Mouse (Mus musculus) ES-Bruce4 (cell line): ENCODE measurements around the gene 1700025G04Rik. TPM values are rescaled to one million over a fixed set of nuclear protein-coding genes. Genes with fewer than 3 reads are reported as not detected.

Experiments
- H3K27ac ChIP-seq: 2 replicates; pipeline ENCODE4 v1.5.1; 2012; ENCODE audit warnings: low read length, inconsistent platforms; ENCODE audit not compliant: insufficient read depth
- H3K27me3 ChIP-seq: 2 replicates; pipeline ENCODE4 v1.6.1; 2012; ENCODE audit warnings: mild to moderate bottlenecking, low read length, inconsistent platforms; ENCODE audit not compliant: control insufficient read depth, poor library complexity, insufficient read depth, severe bottlenecking
- H3K36me3 ChIP-seq: 2 replicates; pipeline ENCODE4 v1.6.1; 2012; ENCODE audit warnings: inconsistent platforms, mild to moderate bottlenecking, low read length, moderate library complexity; ENCODE audit not compliant: control insufficient read depth, poor library complexity, insufficient read depth, severe bottlenecking
- H3K4me1 ChIP-seq: one replicate; pipeline ENCODE4 v1.8.1; 2011; ENCODE audit warnings: low read length; ENCODE audit not compliant: control insufficient read depth, insufficient read depth
- H3K4me3 ChIP-seq: 2 replicates; pipeline ENCODE4 v1.5.1; 2011; ENCODE audit warnings: low read depth, mild to moderate bottlenecking, low read length
- H3K9ac ChIP-seq: 2 replicates; pipeline ENCODE4 v1.6.1; 2012; ENCODE audit warnings: low read depth, mild to moderate bottlenecking, inconsistent platforms; ENCODE audit not compliant: poor library complexity, severe bottlenecking
- H3K9me3 ChIP-seq: replicated peaks from 2 replicates; pipeline ENCODE4 v1.6.1; 2012; ENCODE audit warnings: mild to moderate bottlenecking, low read length, inconsistent platforms; ENCODE audit not compliant: control insufficient read depth, poor library complexity, insufficient read depth, severe bottlenecking
- CTCF ChIP-seq: IDR thresholded peaks from one replicate; pipeline ENCODE4 v1.8.1; 2011; ENCODE audit warnings: low read depth, low read length
- EP300 ChIP-seq: IDR thresholded peaks from 2 replicates; pipeline ENCODE4 v1.6.1; 2011; ENCODE audit warnings: low read depth, low read length; ENCODE audit not compliant: insufficient read depth
- POLR2A ChIP-seq: IDR thresholded peaks from one replicate; pipeline ENCODE4 v1.8.1; 2011; ENCODE audit warnings: low read length; ENCODE audit not compliant: insufficient read depth
- polyA plus RNA-seq: library from polyadenylated mRNA; stranded (reverse); fragments of >200 nt; gene quantifications from 2 replicates; pipeline ENCODE4 v1.2.4, GENCODE M21; 2011; ENCODE audit warnings: low read depth; ENCODE audit not compliant: missing spikeins, insufficient read depth, insufficient read length

1700025G04Rik gene
- polyA plus RNA-seq, 1 experiment, result 14.3 TPM

DNA sequence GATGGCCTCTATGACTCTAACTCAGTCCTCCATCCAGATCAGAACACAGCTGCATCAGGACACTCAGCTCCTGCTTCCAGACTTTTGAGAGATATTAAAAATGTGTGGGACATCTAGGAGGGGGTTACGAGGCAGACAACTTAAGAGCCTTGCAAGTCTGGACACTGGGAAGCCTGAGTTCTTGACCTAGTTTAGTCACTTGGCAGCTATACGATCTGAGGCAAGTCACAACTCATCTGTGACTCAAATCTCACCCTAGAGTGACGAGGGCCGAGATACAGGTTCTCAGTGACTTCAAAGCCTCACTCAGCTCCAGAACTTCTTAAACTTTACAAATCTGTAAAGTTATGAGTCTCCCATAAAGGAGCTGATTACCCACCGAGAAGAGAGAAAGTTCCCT, 36.8 kb downstream of the 1700025G04Rik start:
- Histone ChIP-seq H3K27ac (no peak overlapping the region), H3K36me3 (no peaks in the 10 kb centered on the region), H3K4me3 (no peak overlapping the region), H3K27me3 (no peaks in the 10 kb centered on the region), H3K4me1 (no peaks in the 10 kb centered on the region), H3K9ac (no peak overlapping the region), H3K9me3 (no peaks in the 10 kb centered on the region)
- no peak for TF ChIP-seq EP300
- no peak for TF ChIP-seq CTCF
- no peak for TF ChIP-seq POLR2A

- TF ChIP-seq CTCF (no peak), EP300 (no peak), POLR2A (no peak)
- Histone ChIP-seq H3K27ac (no peak overlapping the region), H3K27me3 (no peaks in the 10 kb centered on the region), H3K4me1 (no peaks in the 10 kb centered on the region), H3K9me3 (no peaks in the 10 kb centered on the region), H3K36me3 (no peaks in the 10 kb centered on the region), H3K9ac (no peak overlapping the region), H3K4me3 (no peak overlapping the region)
Observed at GRCm38 (mm10) chr1:152051858-152052257, 38.1 kb downstream of the 1700025G04Rik start.

GRCm38 (mm10) chr1:152050037-152050436, 39.9 kb downstream of the 1700025G04Rik start:
- H3K4me3 ChIP-seq, result no peak overlapping the region
- no peaks in the 10 kb centered on the region for H3K9me3 ChIP-seq
- H3K4me1 ChIP-seq, result no peaks in the 10 kb centered on the region
- H3K9ac ChIP-seq, result no peak overlapping the region
- no peak for TF ChIP-seq CTCF
- no peak for TF ChIP-seq EP300
- TF ChIP-seq POLR2A, result no peak
- H3K27ac ChIP-seq, result no peak overlapping the region
- no peaks in the 10 kb centered on the region for H3K36me3 ChIP-seq
- H3K27me3 ChIP-seq, result no peaks in the 10 kb centered on the region

GRCm38 (mm10) chr1:152048291-152048690, 41.6 kb downstream of the 1700025G04Rik start:
- no peak overlapping the region for H3K27ac ChIP-seq
- TF ChIP-seq CTCF, result no peak
- no peak for TF ChIP-seq POLR2A
- TF ChIP-seq EP300, result no peak

GRCm38 (mm10) chr1:152047416-152047815, 42.5 kb downstream of the 1700025G04Rik start:
- H3K27ac ChIP-seq, result no peak overlapping the region

More at GRCm38 (mm10) chr1:152048291-152048690, 41.6 kb downstream of the 1700025G04Rik start:
- H3K27me3 ChIP-seq, result no peaks in the 10 kb centered on the region
- no peaks in the 10 kb centered on the region for H3K4me1 ChIP-seq
- no peak overlapping the region for H3K4me3 ChIP-seq
- H3K36me3 ChIP-seq, result no peaks in the 10 kb centered on the region
- no peak overlapping the region for H3K9ac ChIP-seq
- no peaks in the 10 kb centered on the region for H3K9me3 ChIP-seq

GRCm38 (mm10) chr1:152043453-152043852, 46.5 kb downstream of the 1700025G04Rik start:
- TF ChIP-seq CTCF (no peak), POLR2A (no peak), EP300 (no peak)
- no peak overlapping the region for H3K27ac ChIP-seq

More at GRCm38 (mm10) chr1:152047416-152047815, 42.5 kb downstream of the 1700025G04Rik start:
- no peaks in the 10 kb centered on the region for H3K27me3 ChIP-seq
- H3K9me3 ChIP-seq, result no peaks in the 10 kb centered on the region
- H3K4me1 ChIP-seq, result no peaks in the 10 kb centered on the region
- no peak overlapping the region for H3K9ac ChIP-seq
- TF ChIP-seq POLR2A (no peak), EP300 (no peak), CTCF (no peak)
- no peaks in the 10 kb centered on the region for H3K36me3 ChIP-seq
- no peak overlapping the region for H3K4me3 ChIP-seq

More at GRCm38 (mm10) chr1:152043453-152043852, 46.5 kb downstream of the 1700025G04Rik start:
- H3K4me3 ChIP-seq, result no peak overlapping the region
- no peak overlapping the region for H3K9ac ChIP-seq
- no peaks in the 10 kb centered on the region for H3K27me3 ChIP-seq
- no peaks in the 10 kb centered on the region for H3K9me3 ChIP-seq
- no peaks in the 10 kb centered on the region for H3K4me1 ChIP-seq
- H3K36me3 ChIP-seq, result no peaks in the 10 kb centered on the region
